Comparison of ENCODE assay signal across 8 mouse cellular contexts in the genomic region with DNA sequence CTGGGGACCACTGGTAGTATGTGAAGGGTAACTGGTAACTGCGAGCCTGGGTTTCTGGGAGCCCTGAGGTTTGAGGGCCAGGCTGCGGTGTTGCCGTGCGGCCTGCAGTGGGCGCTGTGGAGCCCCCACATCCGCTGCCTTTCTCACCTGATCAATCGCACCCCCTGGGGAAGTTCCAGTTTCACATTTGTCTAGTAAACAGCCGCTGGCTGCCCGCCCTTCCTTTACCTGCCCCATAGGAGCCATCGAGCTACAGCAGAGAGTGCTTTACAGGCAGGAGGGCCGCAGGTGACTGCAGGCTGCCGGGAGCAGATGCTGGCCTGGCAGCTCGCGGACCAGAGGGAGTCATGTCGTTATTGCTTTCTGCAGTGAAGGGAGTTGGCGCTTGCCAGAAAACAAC.
DNase-seq lines count a peak whose midpoint lies in the region; ATAC-seq and TF ChIP-seq lines count a peak whose summit lies in the region.

No protein-coding gene starts in this region.

- H3K27ac ChIP-seq in forebrain, embryonic 15.5 days (replicated peaks), result no peak overlapping the region
- no peak overlapping the region for H3K27ac ChIP-seq in lung, embryonic 14.5 days (ENCODE audit: low read depth)
- no peak overlapping the region for H3K27ac ChIP-seq in neural tube, embryonic 15.5 days (replicated peaks)

- no peaks in the 10 kb centered on the region for H3K27me3 ChIP-seq in forebrain, embryonic 15.5 days
- H3K27me3 ChIP-seq in lung, embryonic 14.5 days (ENCODE audit: insufficient read depth, low read length), result peaks cover 15% of the 10 kb centered on the region; the same call in 1 of the 2 replicates
- peaks cover 9% of the 10 kb centered on the region; the same call in 1 of the 2 replicates for H3K27me3 ChIP-seq in neural tube, embryonic 15.5 days (replicated peaks)

- DNase-seq in ES-CJ7 (ENCODE audit: low read depth, low spot score), result peak; percentile 69
- DNase-seq in heart, postnatal 36 days, result peak; percentile 71 to 75
- DNase-seq in layer of hippocampus, adult 11-12 months (ENCODE audit: low spot score), result peak; percentile 65
- peak; percentile 53 for DNase-seq in lung, embryonic 14.5 days
- peak; percentile 86 for DNase-seq in thymus, postnatal 0 days (ENCODE audit: low spot score)

- ATAC-seq in cerebellum, adult (ENCODE audit: insufficient number of reproducible peaks, low FRiP score, low TSS enrichment), result peak; percentile 56
- ATAC-seq in forebrain, embryonic 15.5 days (replicated peaks), result no peak
- no peak for ATAC-seq in lung, embryonic 14.5 days (ENCODE audit: insufficient read depth)
- peak; percentile 58; the same call in 1 of the 2 replicates for ATAC-seq in neural tube, embryonic 15.5 days (ENCODE audit: low FRiP score)

- intact Hi-C loops in heart, postnatal 36 days (cut with DNase I), result loop anchor here (1.0 kb wide), 1 partner anchor 155 kb away; no protein-coding TSS in a partner anchor

- no peaks in the 10 kb centered on the region for H3K9me3 ChIP-seq in forebrain, embryonic 15.5 days
- no peaks in the 10 kb centered on the region for H3K9me3 ChIP-seq in lung, embryonic 14.5 days (ENCODE audit: low read depth, low read length)
- no peaks in the 10 kb centered on the region for H3K9me3 ChIP-seq in neural tube, embryonic 15.5 days (replicated peaks)

- H3K4me3 ChIP-seq in forebrain, embryonic 15.5 days, result peak overlapping the region; percentile 29
- peak overlapping the region; percentile 21; the same call in 1 of the 2 replicates for H3K4me3 ChIP-seq in lung, embryonic 14.5 days (ENCODE audit: low read depth, low read length)
- H3K4me3 ChIP-seq in neural tube, embryonic 15.5 days (replicated peaks), result peak overlapping the region; percentile 26

- TF ChIP-seq CTCF in lung, embryonic 14.5 days (IDR thresholded peaks at IDR 0.05; ENCODE audit: low read depth), result peak; percentile 82

- H3K4me2 ChIP-seq in forebrain, embryonic 15.5 days (replicated peaks), result peak overlapping the region; percentile 42
- H3K4me2 ChIP-seq in lung, embryonic 14.5 days, result peak overlapping the region; percentile 59
- H3K4me2 ChIP-seq in neural tube, embryonic 15.5 days, result peak overlapping the region; percentile 53

- H3K4me1 ChIP-seq in forebrain, embryonic 15.5 days, result peaks cover 4% of the 10 kb centered on the region
- no peaks in the 10 kb centered on the region for H3K4me1 ChIP-seq in lung, embryonic 14.5 days (ENCODE audit: insufficient read depth)
- peaks cover 16% of the 10 kb centered on the region for H3K4me1 ChIP-seq in neural tube, embryonic 15.5 days

- 4% methylated on average over 16 of the region's 16 CpGs for WGBS in forebrain, embryonic 15.5 days
- WGBS in lung, embryonic 14.5 days, result 9% methylated on average over 16 of the region's 16 CpGs
- WGBS in neural tube, embryonic 15.5 days, result 3% methylated on average over 16 of the region's 16 CpGs

- peak overlapping the region; percentile 41 for H3K9ac ChIP-seq in forebrain, embryonic 15.5 days (replicated peaks)
- H3K9ac ChIP-seq in lung, embryonic 14.5 days, result peak overlapping the region; percentile 38; the same call in 1 of the 2 replicates
- peak overlapping the region; percentile 34; the same call in 1 of the 2 replicates for H3K9ac ChIP-seq in neural tube, embryonic 15.5 days (replicated peaks)

- no peaks in the 10 kb centered on the region for H3K36me3 ChIP-seq in forebrain, embryonic 15.5 days
- H3K36me3 ChIP-seq in lung, embryonic 14.5 days (ENCODE audit: insufficient read depth), result no peaks in the 10 kb centered on the region
- no peaks in the 10 kb centered on the region for H3K36me3 ChIP-seq in neural tube, embryonic 15.5 days

Comparison
In these comparisons a context has a peak if more than half of its experiments do, and no peak if none do; other contexts are left out.
1. ATAC-seq: peak in cerebellum, adult (single experiment) and neural tube, embryonic 15.5 days (single experiment); none in forebrain, embryonic 15.5 days (single experiment) and lung, embryonic 14.5 days (single experiment).
2. Peak in every context shown above with its lines, with median percentiles within 50 percentile points of each other: DNase-seq, H3K4me2 ChIP-seq, H3K4me3 ChIP-seq and H3K9ac ChIP-seq.